Mouse (Mus musculus): Measurements from ENCODE around the gene Tmc2. TPM values are rescaled to one million over a fixed set of nuclear protein-coding genes. Genes with fewer than 3 reads are reported as not detected.

The Tmc2 gene
- total RNA-seq, 4 experiments from 2014 or later: not detected

- no peak for DNase-seq
These were observed 61.8 kb downstream of the Tmc2 start for GRCm38 (mm10) chr2:130256762-130257161.

GRCm38 (mm10) chr2:130260822-130261221, 65.8 kb downstream of the Tmc2 start:
- DNase-seq: no peak

DNA sequence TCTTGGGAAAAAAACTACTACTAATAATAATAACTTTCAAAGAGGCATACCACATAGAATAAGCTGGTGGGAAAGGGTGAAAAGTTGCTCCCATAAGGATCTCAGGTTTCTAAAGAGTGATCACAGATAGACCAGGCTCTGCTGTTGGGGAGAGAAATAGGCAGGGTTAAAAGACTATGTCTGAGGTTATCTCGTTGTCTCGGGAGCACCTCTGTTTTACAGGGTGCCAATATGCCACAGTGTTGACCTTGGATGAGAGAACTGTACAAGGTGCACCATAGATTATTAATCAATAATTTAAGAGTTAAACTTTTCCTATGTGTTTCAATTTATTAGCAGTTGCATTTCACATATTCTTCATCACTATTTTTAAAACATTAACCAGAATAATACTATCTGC, 66.9 kb downstream of the Tmc2 start:
- DNase-seq: no peak

GRCm38 (mm10) chr2:130262398-130262797, 67.4 kb downstream of the Tmc2 start:
- DNase-seq: no peak

GRCm38 (mm10) chr2:130265520-130265919, 70.5 kb downstream of the Tmc2 start:
- DNase-seq: no peak

- no peak for DNase-seq
These were observed 73.1 kb downstream of the Tmc2 start for GRCm38 (mm10) chr2:130268074-130268473.

GRCm38 (mm10) chr2:130273732-130274131, 78.7 kb downstream of the Tmc2 start:
- DNase-seq: no peak

GRCm38 (mm10) chr2:130274149-130274861, 79.3 kb downstream of the Tmc2 start, which contains the start of gene Nop56:
Gene Nop56, plus strand, starts transcription at chr2:130274430.
- peak; percentile 98 for DNase-seq

DNA sequence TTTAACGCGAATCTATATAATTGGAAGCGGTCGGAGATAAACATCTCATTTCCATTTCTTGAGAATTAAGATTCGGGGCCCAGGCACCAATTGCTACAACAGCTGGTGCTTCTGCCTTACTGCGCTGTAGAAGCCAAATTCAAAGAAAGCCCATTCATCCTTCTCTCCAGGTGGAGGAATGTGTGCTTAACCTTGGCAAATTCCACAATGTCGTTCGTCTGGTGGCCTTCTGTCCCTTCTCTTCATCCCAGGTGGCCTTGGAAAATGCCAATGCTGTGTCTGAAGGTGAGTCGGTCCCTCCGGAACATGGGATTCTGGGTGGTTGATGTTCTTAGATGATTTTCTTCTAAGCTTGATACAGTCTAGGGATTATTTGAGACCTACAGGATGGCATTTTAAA, 79.9 kb downstream of the Tmc2 start:
- no peak for DNase-seq

DNA sequence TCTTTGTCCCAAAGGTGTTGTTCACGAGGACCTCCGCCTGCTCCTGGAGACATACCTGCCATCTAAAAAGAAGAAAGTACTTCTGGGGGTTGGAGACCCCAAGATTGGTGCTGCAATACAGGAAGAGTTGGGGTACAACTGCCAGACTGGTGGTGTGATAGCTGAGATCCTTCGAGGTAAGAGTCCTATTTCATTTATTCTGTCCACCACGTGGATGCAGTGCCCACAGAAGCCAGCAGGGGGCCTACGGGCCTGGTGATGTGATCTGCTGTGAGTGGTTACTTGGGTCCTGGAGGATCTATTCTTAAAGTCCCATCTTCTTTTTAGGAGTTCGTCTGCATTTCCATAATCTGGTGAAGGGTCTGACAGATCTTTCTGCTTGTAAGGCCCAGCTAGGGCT, 80.7 kb downstream of the Tmc2 start:
- no peak for DNase-seq

DNA sequence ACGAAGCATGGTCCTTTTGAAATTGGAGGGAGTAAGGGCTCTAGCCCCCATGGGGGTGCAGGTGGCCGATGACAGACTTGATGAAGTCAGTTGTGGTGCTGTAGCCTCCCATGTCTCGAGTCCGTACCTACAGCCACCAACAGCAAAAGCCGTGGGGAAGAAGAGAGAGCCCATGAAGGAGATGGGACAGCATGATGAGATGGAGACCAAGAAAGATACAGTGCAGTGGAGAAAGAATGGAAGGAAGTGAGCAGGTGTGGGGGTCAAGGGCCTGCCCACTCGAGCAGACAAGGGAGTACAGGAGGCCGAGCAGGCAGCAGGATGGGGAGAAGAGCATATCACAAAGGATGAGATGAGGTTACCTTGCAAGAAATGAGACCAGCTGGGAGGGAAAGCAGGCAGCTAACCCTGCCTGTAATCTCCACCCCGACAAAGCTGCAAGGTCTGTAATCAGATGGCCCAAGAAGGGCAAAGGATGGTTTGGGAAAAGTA, 84.7 kb downstream of the Tmc2 start:
- no peak for DNase-seq

DNA sequence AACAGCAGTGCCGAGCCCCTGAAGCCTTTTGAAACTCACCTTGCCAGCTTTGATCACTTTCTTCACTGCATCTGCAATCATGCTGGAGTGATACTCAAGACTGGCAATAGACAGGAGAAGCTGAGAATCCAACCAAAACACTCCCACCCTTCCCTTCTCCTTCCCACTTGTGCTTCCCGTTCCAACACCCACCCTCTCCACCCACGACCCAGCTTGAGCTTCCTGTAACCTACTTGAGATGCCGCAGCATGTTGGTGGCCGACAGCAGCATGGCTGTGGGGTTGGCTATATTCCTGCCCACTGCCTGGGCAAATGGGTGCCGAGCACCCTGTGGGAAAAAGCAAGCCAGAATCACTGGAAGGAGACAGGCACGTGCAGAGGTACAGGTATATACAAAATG, 85.2 kb downstream of the Tmc2 start:
- no peak for DNase-seq

- no peak for DNase-seq
These were observed 85.8 kb downstream of the Tmc2 start for GRCm38 (mm10) chr2:130280818-130281217.

DNA sequence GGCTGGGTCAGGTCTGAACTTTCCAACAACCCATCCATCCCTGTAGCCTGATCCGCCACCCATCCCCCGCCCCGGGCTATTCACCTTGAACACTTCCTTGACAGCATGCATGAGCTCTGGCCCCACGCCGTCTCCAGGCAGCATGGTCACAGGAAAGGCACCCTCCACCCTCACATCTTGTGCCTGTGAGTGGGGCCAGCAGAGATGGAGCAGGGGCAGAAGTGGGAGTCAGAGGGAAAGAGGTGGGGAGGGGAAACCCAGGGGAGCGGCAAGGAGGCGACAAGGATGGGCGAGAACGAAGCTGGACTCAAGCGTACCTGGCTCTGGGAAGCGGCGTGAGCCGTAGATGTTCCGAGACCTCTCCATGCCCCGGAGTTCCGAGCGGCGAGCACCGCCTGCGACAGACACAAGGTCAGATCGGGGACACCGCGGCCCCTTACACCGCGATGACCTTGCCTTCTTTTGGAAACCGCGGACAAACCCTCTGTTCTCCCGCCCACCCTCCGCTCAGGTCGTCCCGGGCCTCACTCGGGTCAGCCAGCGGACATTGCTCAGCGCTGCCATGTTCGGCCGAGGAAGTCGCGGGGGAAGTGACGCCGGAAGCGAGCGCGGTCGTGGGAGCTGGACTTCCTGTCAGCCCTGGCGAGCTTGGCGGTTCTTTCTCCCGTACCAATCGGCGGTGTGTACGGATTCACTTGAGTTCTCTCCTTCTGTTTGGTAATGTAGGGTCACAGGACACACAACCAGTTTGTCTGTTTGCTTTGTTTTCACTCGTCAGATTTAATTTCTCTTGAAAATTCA, 89.1 kb downstream of the Tmc2 start, which contains the start of gene Idh3b:
Gene Idh3b (minus strand): TSS at position 694 of the 801 bp plus-strand sequence.
- DNase-seq: peak; percentile 88

DNA sequence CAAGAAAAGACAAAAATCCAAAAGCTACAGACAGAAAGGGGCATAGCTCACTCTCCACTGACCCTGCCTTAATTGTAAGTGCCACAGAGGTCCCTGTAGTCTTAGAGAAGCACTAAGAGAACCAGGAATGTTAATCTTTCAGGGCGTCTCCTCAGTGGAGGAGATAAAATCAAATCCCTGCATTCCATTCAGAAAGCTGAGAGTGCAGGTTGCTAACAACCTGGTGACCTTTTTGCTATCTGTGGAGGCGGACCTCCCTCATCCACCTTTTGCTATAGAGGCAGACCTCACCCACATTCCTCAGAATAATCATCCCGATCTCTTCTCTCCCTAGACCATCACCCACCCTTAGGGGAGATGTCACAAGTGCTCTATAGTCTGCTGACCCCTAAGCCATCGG, 94.1 kb downstream of the Tmc2 start:
- DNase-seq: no peak

DNA sequence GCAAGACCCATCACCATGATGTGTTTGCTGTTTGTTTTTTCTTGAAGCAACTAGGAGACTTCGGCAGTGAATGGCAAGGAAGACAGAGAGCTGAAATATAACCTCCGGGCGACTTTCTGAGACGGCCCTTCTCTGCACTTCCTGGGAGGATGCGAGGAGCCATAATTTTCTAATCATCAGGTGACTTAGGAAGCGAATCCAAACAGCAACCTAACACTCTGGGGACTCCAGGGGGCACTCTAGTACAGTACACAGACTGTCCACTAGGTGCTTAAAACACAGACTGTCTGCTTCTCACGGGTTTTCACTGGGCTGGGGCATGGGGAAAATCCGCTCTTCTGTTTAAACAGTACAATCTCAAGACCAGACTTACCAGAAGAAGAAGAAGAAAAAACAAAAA, 96.4 kb downstream of the Tmc2 start:
- DNase-seq: peak; percentile 40

DNA sequence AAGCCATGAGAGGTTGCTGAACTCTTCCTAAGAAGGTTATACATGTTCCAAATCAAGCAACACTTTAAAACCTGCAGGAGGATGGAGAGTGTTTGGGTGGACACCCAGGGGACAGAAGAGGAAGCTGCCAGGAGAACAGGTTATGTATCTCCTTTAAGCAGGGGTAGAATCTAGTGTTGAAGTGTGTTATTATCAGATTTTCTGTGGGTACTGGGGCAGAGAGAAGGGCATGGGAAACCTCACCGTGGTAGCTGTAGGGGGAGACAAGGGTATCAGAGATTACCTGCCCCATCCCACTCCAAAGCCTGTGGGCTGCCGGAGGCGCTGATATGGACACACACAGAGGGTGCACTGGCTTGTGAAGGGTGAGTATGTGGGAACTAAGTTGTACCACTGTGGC, 98.0 kb downstream of the Tmc2 start:
- DNase-seq: no peak

- DNase-seq: no peak
These were observed 98.5 kb downstream of the Tmc2 start for GRCm38 (mm10) chr2:130293486-130293885.

DNA sequence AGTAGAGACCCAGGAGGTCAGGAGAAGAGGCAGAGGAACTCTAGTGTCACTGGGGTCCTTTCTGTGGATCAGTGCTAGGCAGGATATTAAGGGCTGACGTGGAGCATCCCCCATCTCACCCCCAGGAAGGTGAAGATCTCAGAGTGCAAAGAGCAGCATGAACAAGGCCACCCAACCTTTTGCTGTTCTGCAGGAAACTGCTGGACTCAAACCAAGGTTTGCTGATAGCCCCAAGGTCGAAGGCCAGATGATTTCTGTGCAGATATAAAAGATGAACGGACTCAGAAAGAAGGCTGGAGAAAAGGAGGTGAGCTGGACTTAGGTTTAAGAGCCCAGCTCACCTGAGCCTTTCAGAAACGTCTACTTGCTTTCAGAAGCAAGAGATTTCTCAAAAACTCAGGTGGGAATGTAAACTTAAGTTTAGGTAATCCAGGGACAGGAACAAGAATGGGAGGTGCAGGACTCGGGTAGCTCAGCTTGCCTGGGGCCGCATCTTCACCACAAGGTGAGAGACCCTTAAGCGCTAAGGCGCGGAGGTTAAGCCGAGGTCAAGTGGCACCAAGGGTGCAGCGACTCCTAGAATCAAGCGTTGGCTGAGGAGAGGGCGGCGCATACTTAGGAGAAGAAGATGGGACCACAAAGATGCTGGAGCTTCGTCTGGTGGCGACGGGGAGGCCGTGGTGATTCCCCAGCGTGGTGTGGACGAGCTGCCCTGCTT, 99.4 kb downstream of the Tmc2 start:
- DNase-seq: no peak

- no peak for DNase-seq
These were observed 99.9 kb downstream of the Tmc2 start, which contains the start of gene Ebf4 for GRCm38 (mm10) chr2:130294936-130295277. Gene Ebf4, plus strand, starts transcription at chr2:130295169.

DNA sequence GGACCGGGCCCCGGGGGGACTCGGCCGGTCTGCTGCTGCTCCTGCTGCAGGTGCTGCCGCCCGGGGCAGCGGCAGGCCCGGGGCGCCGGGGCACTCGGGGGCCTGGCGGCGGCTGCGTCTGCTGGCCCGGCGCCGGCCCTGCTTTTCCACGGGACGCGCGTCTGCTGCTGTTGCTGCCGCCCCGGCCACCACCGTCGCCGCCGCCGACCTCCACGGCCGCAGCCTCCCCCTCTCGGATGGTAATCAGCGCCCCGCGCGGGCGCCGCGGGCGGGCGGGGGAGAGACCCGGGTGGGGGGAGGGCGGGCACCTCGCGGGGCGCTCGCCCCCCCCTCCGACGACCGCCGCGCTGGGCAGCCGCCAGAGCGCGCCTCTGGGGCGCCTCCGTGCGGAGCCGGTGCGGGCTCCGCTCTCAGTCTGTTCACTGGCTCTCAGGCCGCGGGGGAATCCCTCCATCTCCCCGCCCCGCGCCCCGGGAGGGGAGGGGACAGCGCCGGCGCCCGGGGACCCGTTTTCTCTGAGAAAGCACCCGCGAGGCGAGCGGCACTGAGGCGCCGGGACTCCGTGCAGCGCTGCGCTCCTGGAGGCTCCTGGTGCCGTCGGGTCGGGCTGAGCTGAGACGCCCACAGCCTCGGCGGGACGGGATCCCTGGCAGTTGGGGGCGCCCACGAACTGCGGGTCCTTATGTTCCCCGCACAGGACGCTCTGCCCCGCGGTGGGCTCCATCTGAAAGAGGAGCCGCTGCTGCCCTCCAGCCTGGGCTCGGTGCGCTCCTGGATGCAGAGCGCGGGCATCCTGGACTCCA, 100.5 kb downstream of the Tmc2 start:
- no peak for DNase-seq

DNA sequence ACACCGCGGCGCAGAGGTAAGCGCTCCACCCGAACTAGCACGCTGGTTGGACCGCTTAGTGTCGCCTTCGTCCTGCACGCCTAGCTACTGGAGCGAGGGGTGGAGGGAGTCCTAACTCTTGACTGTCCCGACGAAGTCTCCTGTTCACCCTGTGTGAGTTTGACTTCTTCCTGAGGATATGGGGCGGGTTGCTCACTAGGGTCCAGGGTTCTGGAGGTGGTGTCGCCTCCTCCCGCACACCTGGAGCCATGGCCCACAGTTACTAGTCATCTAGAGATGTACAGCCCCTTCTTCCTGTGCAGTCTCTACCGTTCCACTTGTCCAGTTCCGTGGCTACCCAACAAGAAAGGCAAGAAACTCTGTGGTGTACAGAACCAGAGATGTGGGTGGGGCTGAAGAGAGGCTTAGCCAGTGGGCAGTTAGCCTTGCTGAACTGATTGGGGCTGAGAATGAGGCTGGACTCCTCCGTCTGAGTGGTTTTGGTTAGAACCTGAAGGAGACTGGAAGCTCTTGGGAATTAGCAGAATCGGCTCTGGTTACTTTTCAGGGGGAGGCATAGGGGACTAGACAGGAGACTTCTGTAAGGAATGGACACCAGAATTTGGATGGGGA, 101.2 kb downstream of the Tmc2 start:
- DNase-seq: no peak

Data from adrenal gland, adult 8-10 months (tissue).